Mouse (Mus musculus) pancreas, adult 10 weeks (tissue): ENCODE measurements around the gene Vmn1r66. TPM values are rescaled to one million over a fixed set of nuclear protein-coding genes. Genes with fewer than 3 reads are reported as not detected.

Experiments
- polyA plus RNA-seq: library from polyadenylated mRNA; stranded (reverse); fragments of 350-450 nt; fragmentation: Illumina TruSeq; extraction: RNeasy Lipid Tissue Mini Kit (QIAGEN cat#74804); gene quantifications from one replicate; pipeline ENCODE4 v1.2.3, GENCODE M21; 2015; ENCODE audit warnings: low read depth, low replicate concordance; ENCODE audit not compliant: insufficient read depth

Gene Vmn1r66
- not detected for polyA plus RNA-seq

GRCm38 (mm10) chr7:10277906-10278305, at the start of gene Vmn1r66:
Vmn1r66 (minus strand) TSS chr7:10278006.

Other genes with a start within 250 kb of the Vmn1r66 start
- not detected for gene Vmn2r50, start 224.7 kb downstream of the Vmn1r66 start, polyA plus RNA-seq
- not detected for gene Vmn2r51, start 172.3 kb downstream of the Vmn1r66 start, polyA plus RNA-seq
- gene Vmn2r52, start 101.4 kb downstream of the Vmn1r66 start, polyA plus RNA-seq, result not detected
- gene Vmn1r67, start 165.3 kb upstream of the Vmn1r66 start, polyA plus RNA-seq, result not detected
- not detected for gene Zik1, start 217.4 kb upstream of the Vmn1r66 start, polyA plus RNA-seq